10 mouse cellular contexts compared by ENCODE assay signal in genomic region chr2:166605164-166605831, GRCm38 (mm10).
DNase-seq lines count a peak whose midpoint lies in the region; ATAC-seq lines count a peak whose summit lies in the region.
"Had no signal": no experiment of that assay in that cellular context is flagged by ENCODE, and none has a peak within 500 bp of the region (broad histone marks: within the 10 kb centered on the region; RNA-seq: fewer than 3 reads in every experiment).

No protein-coding gene starts in this region.

- H3K27ac ChIP-seq in lung, embryonic 16.5 days (ENCODE audit: low read length): no peak overlapping the region
- peak overlapping the region; percentile 60 for H3K27ac ChIP-seq in embryonic facial prominence, embryonic 10.5 days (replicated peaks)
- H3K27ac ChIP-seq in heart, embryonic 10.5 days: peak overlapping the region; percentile 50
- H3K27ac ChIP-seq: intestine, embryonic 15.5 days; liver, embryonic 13.5 days had no signal

- no peaks in the 10 kb centered on the region for H3K36me3 ChIP-seq in lung, embryonic 16.5 days (ENCODE audit: control insufficient read depth, insufficient read depth, low read length)
- H3K36me3 ChIP-seq in embryonic facial prominence, embryonic 10.5 days (replicated peaks): peaks cover 51% of the 10 kb centered on the region
- H3K36me3 ChIP-seq in heart, embryonic 10.5 days: peaks cover 11% of the 10 kb centered on the region
- H3K36me3 ChIP-seq: intestine, embryonic 15.5 days had no signal

- peak; percentile 34; the same call in 1 of the 2 replicates for ATAC-seq in lung, embryonic 16.5 days (ENCODE audit: low read depth)
- no peak for ATAC-seq in megakaryocyte-erythroid progenitor cell, adult 5-6 weeks (replicated peaks; ENCODE audit: low FRiP score, low TSS enrichment, poor library complexity, severe bottlenecking)
- ATAC-seq in activated CD4-positive, CD25-positive, alpha-beta regulatory T cell, adult 4 months: no peak
- ATAC-seq: intestine, embryonic 15.5 days had no signal

- no peak overlapping the region for H3K4me3 ChIP-seq in lung, embryonic 16.5 days (ENCODE audit: low read length)
- H3K4me3 ChIP-seq in embryonic facial prominence, embryonic 10.5 days: no peak overlapping the region
- no peak overlapping the region for H3K4me3 ChIP-seq in heart, embryonic 10.5 days
- H3K4me3 ChIP-seq: intestine, embryonic 15.5 days; liver, embryonic 13.5 days had no signal

- H3K9ac ChIP-seq in lung, embryonic 16.5 days (ENCODE audit: low read length): no peak overlapping the region
- H3K9ac ChIP-seq: intestine, embryonic 15.5 days; liver, embryonic 13.5 days had no signal

- H3K4me2 ChIP-seq in lung, embryonic 16.5 days (ENCODE audit: low read depth, low read length): no peak overlapping the region
- H3K4me2 ChIP-seq: intestine, embryonic 15.5 days; liver, embryonic 13.5 days had no signal

- 58% methylated on average over 12 of the region's 12 CpGs for WGBS in lung, embryonic 16.5 days
- WGBS in embryonic facial prominence, embryonic 10.5 days: 57% methylated on average over 12 of the region's 12 CpGs
- 56% methylated on average over 12 of the region's 12 CpGs for whole genome bisulfite sequencing in heart, embryonic 10.5 days

- no peaks in the 10 kb centered on the region for H3K27me3 ChIP-seq in lung, embryonic 16.5 days (ENCODE audit: control insufficient read depth, insufficient read depth, low read depth, low read length)
- H3K27me3 ChIP-seq in embryonic facial prominence, embryonic 10.5 days (replicated peaks; ENCODE audit: low read depth, poor library complexity, severe bottlenecking): no peaks in the 10 kb centered on the region
- H3K27me3 ChIP-seq in heart, embryonic 10.5 days (ENCODE audit: insufficient read depth, poor library complexity, severe bottlenecking): no peaks in the 10 kb centered on the region
- H3K27me3 ChIP-seq: intestine, embryonic 15.5 days; liver, embryonic 13.5 days had no signal

- H3K4me1 ChIP-seq in lung, embryonic 16.5 days (replicated peaks; ENCODE audit: control insufficient read depth, insufficient read depth, low read length): no peaks in the 10 kb centered on the region
- peaks cover 55% of the 10 kb centered on the region for H3K4me1 ChIP-seq in embryonic facial prominence, embryonic 10.5 days
- H3K4me1 ChIP-seq in heart, embryonic 10.5 days: peaks cover 56% of the 10 kb centered on the region

- H3K9me3 ChIP-seq in lung, embryonic 16.5 days (ENCODE audit: control insufficient read depth, low read length): no peaks in the 10 kb centered on the region
- H3K9me3 ChIP-seq in embryonic facial prominence, embryonic 10.5 days: no peaks in the 10 kb centered on the region
- no peaks in the 10 kb centered on the region for H3K9me3 ChIP-seq in heart, embryonic 10.5 days
- H3K9me3 ChIP-seq: intestine, embryonic 15.5 days; liver, embryonic 13.5 days had no signal

- no peak for DNase-seq in lung, postnatal 25 days (ENCODE audit: low spot score)
- peak; percentile 59 for DNase-seq in embryonic facial prominence, embryonic 10.5 days (ENCODE audit: low spot score)
- no peak for DNase-seq in heart, embryonic 10.5 days (ENCODE audit: low spot score)
- DNase-seq in lung, postnatal 36 days: peak; percentile 29
- DNase-seq in left cerebral cortex, adult 11 months (ENCODE audit: low spot score): no peak
- DNase-seq: liver, embryonic 13.5 days had no signal

Comparison
In these comparisons a context has a peak if more than half of its experiments do, and no peak if none do; other contexts are left out.
1. DNase-seq: peak in embryonic facial prominence, embryonic 10.5 days (single experiment) and lung, postnatal 36 days (single experiment); none in lung, postnatal 25 days (single experiment), heart, embryonic 10.5 days (single experiment) and left cerebral cortex, adult 11 months (single experiment).